Mouse (Mus musculus): ENCODE data around the gene Cox14. TPM values are rescaled to one million over a fixed set of nuclear protein-coding genes. Genes with fewer than 3 reads are reported as not detected.
"Not testable (repeated sequence)": the region's sequence is repeated elsewhere in the genome, so short reads cannot be mapped to it uniquely, and the experiment has no call there.

The Cox14 gene
- polyA plus RNA-seq, 1 experiment from 2014 or later: 180 TPM

GRCm38 (mm10) chr15:99719865-99720264, 5.6 kb upstream of the Cox14 start:
- 80% methylated on average over 8 of the region's 8 CpGs for WGBS
- no peak for ATAC-seq (ENCODE audit: low read depth)
- H3K27ac ChIP-seq (replicated peaks; ENCODE audit: low read depth, low read length): no peak overlapping the region
- H3K36me3 ChIP-seq (ENCODE audit: control insufficient read depth, insufficient read depth, low read length): 0 out of 2 replicates have a peak, but pooled peaks cover 10% of the 10 kb centered on the region
- H3K4me3 ChIP-seq (ENCODE audit: low read depth, low read length): no peak overlapping the region
- H3K9me3 ChIP-seq (ENCODE audit: control insufficient read depth, low read length): no peaks in the 10 kb centered on the region
- no peak overlapping the region for H3K9ac ChIP-seq (ENCODE audit: low read depth, low read length)
- H3K4me2 ChIP-seq (ENCODE audit: low read depth, low read length): no peak overlapping the region
- H3K27me3 ChIP-seq (replicated peaks; ENCODE audit: control insufficient read depth, insufficient read depth, low read length): no peaks in the 10 kb centered on the region
- H3K4me1 ChIP-seq (ENCODE audit: control insufficient read depth, insufficient read depth, low read length): peaks cover 8% of the 10 kb centered on the region; the same call in 1 of the 2 replicates
- no peak for DNase-seq (ENCODE audit: low spot score)

DNA sequence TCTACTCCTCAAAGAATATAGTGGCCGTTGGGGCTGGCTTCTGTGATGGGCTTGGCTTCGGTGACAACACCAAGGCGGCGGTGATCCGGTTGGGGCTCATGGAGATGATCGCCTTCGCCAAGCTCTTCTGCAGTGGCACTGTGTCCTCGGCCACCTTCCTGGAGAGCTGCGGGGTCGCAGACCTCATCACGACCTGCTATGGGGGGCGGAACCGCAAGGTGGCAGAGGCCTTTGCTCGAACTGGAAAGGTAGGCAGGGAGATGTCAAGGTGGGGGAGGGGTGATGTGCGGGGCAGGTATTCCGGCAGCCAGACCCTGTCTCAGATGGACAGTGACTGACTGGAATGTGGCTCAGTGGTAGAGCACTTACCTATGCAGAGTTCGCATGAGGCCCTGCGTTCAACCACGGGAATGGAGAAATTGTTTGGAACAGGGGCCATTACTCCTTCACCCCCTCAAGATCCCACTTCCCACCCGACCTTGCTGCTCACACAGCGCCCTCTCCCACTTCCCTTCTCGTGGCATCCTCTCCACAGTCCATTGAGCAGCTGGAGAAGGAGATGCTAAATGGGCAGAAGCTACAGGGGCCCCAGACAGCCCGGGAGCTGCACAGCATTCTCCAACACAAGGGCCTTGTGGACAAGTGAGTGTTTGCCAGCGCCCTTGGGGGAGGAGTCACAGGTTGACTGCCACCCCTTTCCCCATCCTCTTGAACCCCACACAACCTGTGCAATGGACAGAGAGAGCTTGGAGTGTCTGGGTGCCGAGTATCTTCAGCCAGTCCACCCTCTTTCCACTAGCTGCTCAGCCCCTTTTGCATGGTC, 3.3 kb upstream of the Cox14 start:
- Histone ChIP-seq H3K4me1 (ENCODE audit: control insufficient read depth, insufficient read depth, low read length) (peaks cover 12% of the 10 kb centered on the region), H3K9ac (ENCODE audit: low read depth, low read length) (no peak overlapping the region), H3K27me3 (replicated peaks; ENCODE audit: control insufficient read depth, insufficient read depth, low read length) (no peaks in the 10 kb centered on the region), H3K9me3 (ENCODE audit: control insufficient read depth, low read length) (no peaks in the 10 kb centered on the region), H3K36me3 (ENCODE audit: control insufficient read depth, insufficient read depth, low read length) (0 out of 2 replicates have a peak, but pooled peaks cover 4% of the 10 kb centered on the region), H3K4me3 (ENCODE audit: low read depth, low read length) (no peak overlapping the region), H3K27ac (replicated peaks; ENCODE audit: low read depth, low read length) (no peak overlapping the region), H3K4me2 (ENCODE audit: low read depth, low read length) (no peak overlapping the region)
- 80% methylated on average over 25 of the region's 25 CpGs for WGBS
- no peak for ATAC-seq (ENCODE audit: low read depth)
- no peak for DNase-seq (ENCODE audit: low spot score)

DNA sequence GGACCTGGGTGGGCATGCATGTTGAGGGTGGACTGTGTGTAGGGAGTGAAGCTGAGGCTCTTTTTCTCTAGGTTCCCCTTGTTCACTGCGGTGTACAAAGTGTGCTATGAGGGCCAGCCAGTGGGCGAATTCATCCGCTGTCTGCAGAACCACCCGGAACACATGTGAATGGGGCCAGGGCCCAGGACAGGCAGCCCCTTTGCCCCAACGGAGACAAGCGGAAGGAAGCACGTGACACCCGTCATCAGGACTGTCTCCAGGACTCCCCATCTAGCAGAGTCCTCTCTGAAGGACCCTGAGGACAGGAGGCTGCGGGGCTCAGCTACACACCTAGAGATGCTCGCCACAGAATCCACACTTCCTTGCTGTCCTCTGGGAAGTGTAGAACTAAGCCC, 2.3 kb upstream of the Cox14 start:
- Histone ChIP-seq H3K9me3 (ENCODE audit: control insufficient read depth, low read length) (no peaks in the 10 kb centered on the region), H3K4me3 (ENCODE audit: low read depth, low read length) (no peak overlapping the region), H3K9ac (ENCODE audit: low read depth, low read length) (no peak overlapping the region), H3K27me3 (replicated peaks; ENCODE audit: control insufficient read depth, insufficient read depth, low read length) (no peaks in the 10 kb centered on the region), H3K4me2 (ENCODE audit: low read depth, low read length) (no peak overlapping the region), H3K4me1 (ENCODE audit: control insufficient read depth, insufficient read depth, low read length) (peaks cover 12% of the 10 kb centered on the region), H3K36me3 (ENCODE audit: control insufficient read depth, insufficient read depth, low read length) (peaks cover 13% of the 10 kb centered on the region), H3K27ac (replicated peaks; ENCODE audit: low read depth, low read length) (no peak overlapping the region)
- no peak for DNase-seq (ENCODE audit: low spot score)
- no peak for ATAC-seq (ENCODE audit: low read depth)
- 44% methylated on average over 10 of the region's 10 CpGs for WGBS

DNA sequence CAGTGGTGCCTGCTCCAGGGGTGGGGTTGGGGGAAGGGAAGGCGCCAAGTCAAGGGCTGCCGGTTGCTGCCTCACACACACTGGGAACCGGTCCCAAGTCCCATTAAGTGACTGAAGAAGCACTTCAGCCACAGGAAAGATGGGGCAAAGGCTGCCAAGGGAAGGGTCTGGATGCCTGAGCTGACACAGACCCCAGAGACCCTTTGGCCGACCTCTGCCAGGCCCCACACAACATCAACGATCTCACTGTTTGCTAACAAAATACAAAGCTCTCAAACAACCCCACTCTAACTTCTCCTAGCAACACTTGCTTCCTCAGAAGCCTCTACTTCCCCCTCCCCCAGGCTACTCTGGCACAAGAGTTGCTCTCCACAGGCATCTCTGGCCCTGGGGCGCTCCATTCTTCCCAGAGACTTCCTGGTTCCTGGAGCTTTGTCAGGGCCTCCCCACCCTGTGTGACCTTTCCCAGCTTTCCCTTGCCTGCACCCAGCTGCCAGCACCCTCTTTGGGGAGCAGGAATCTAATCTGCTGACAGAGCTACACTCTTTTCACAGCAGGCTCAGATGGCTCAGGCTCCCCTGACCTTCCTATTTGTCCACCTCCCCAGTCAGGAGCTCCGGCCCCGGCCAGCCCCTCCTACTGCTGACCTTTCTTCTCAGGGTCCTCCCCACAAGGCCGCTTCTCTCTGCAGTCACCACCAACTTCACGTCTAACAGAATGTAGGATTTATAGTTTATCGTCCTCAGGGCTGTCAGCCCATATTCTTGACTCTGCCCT, 1.7 kb upstream of the Cox14 start:
- Histone ChIP-seq H3K27ac (replicated peaks; ENCODE audit: low read depth, low read length) (peak overlapping the region; percentile 28), H3K4me1 (ENCODE audit: control insufficient read depth, insufficient read depth, low read length) (peaks cover 12% of the 10 kb centered on the region), H3K9ac (ENCODE audit: low read depth, low read length) (no peak overlapping the region), H3K36me3 (ENCODE audit: control insufficient read depth, insufficient read depth, low read length) (peaks cover 19% of the 10 kb centered on the region), H3K4me3 (ENCODE audit: low read depth, low read length) (no peak overlapping the region), H3K27me3 (replicated peaks; ENCODE audit: control insufficient read depth, insufficient read depth, low read length) (no peaks in the 10 kb centered on the region), H3K9me3 (ENCODE audit: control insufficient read depth, low read length) (0 out of 2 replicates have a peak, but pooled peaks cover under 1% of the 10 kb centered on the region), H3K4me2 (ENCODE audit: low read depth, low read length) (peak overlapping the region; percentile 63)
- 18% methylated on average over 11 of the region's 11 CpGs for WGBS
- ATAC-seq (ENCODE audit: low read depth): no peak
- peak; percentile 49 for DNase-seq (ENCODE audit: low spot score)

DNA sequence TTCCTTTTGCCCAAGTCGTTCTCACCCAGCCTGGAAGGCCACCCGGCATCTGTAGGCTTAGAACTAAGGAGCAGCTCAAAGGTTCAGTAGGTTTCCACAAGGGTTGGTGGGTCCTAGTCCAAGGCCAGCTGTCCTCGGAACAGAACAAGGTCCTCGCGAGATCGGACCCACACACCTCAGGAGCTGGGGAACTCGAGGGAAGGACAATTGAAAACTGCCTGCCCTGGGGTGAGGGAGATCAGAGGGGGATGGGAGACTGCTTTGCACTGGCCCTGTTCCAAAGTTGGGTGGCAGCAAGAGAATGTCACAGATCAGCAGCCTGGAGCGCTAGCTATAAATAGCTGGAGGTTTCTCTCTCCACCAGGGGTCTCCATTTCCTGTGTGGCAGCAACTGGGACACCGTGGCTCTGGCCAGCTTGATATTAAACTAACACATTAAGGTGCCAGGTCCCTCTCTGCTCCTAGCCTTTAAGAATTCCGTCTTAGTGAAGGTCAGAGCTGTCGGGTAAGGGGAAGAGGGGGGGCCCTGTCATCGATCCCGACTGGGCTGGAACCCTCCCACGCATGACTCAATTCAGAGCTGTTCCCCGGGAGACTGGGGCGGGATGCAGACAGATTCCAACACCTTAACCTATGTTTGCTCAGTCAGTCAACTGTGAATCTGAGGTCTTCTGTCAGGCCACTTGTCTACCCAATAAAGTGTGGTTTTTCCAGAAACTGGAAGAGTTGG, 961 bp upstream of the Cox14 start:
- Histone ChIP-seq H3K9me3 (ENCODE audit: control insufficient read depth, low read length) (0 out of 2 replicates have a peak, but pooled peaks cover 6% of the 10 kb centered on the region), H3K27ac (replicated peaks; ENCODE audit: low read depth, low read length) (peak overlapping the region; percentile 28), H3K4me3 (ENCODE audit: low read depth, low read length) (peak overlapping the region; percentile 98), H3K27me3 (replicated peaks; ENCODE audit: control insufficient read depth, insufficient read depth, low read length) (no peaks in the 10 kb centered on the region), H3K9ac (ENCODE audit: low read depth, low read length) (peak overlapping the region; percentile 51; the same call in 1 of the 2 replicates), H3K4me2 (ENCODE audit: low read depth, low read length) (peak overlapping the region; percentile 63), H3K4me1 (ENCODE audit: control insufficient read depth, insufficient read depth, low read length) (peaks cover 12% of the 10 kb centered on the region), H3K36me3 (ENCODE audit: control insufficient read depth, insufficient read depth, low read length) (peaks cover 25% of the 10 kb centered on the region)
- 0 out of 2 replicates have a peak, but pooled peaks have one; percentile 14 for ATAC-seq (ENCODE audit: low read depth)
- DNase-seq (ENCODE audit: low spot score): peak; percentile 89
- 7% methylated on average over 16 of the region's 16 CpGs for WGBS

DNA sequence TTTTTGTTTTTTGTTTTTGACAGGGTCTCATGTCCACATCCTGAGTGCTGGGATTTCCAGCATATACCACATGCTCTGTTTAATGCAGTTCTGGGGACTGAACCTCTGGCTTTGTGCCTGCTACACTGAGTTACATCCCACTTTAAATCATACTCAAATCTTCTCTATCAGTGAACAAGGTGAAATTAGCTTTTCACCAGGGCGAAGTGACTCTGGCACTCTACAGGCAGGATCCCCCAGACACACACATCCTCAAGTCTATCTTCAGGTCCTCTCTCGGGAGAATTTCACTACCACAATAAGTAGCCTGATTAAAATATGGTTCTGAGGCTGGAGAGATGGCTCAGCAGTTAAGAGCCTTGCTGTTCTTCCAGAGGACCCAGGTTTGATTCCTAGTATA, 1.1 kb downstream of the Cox14 start:
- Histone ChIP-seq H3K27me3 (replicated peaks; ENCODE audit: control insufficient read depth, insufficient read depth, low read length) (no peaks in the 10 kb centered on the region), H3K9ac (ENCODE audit: low read depth, low read length) (peak overlapping the region; percentile 95), H3K9me3 (ENCODE audit: control insufficient read depth, low read length) (0 out of 2 replicates have a peak, but pooled peaks cover 6% of the 10 kb centered on the region), H3K36me3 (ENCODE audit: control insufficient read depth, insufficient read depth, low read length) (peaks cover 32% of the 10 kb centered on the region), H3K4me3 (ENCODE audit: low read depth, low read length) (peak overlapping the region; percentile 98), H3K4me1 (ENCODE audit: control insufficient read depth, insufficient read depth, low read length) (peaks cover 12% of the 10 kb centered on the region), H3K4me2 (ENCODE audit: low read depth, low read length) (peak overlapping the region; percentile 74), H3K27ac (replicated peaks; ENCODE audit: low read depth, low read length) (no peak overlapping the region)
- ATAC-seq (ENCODE audit: low read depth) (no peak), DNase-seq (ENCODE audit: low spot score) (no peak)
- 80% methylated on average over 2 of the region's 2 CpGs for WGBS

DNA sequence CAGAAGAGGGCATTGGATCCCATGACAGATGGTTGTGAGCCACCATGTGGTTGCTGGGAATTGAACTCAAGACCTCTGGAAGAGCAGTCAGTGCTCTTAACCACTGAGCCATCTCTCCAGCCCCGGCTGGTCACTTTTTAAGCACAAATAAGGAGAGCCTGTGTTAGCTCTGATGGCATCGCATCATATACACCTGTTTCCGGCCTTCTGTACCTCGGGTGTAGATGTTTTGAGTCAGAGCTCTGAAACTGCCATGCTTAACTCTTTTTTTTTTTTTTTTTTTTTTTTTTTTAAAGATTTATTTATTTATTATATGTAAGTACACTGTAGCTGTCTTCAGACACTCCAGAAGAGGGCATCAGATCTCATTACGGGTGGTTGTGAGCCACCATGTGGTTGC, 1.6 kb downstream of the Cox14 start:
- not testable (repeated sequence) for ATAC-seq (ENCODE audit: low read depth); H3K27ac ChIP-seq (replicated peaks; ENCODE audit: low read depth, low read length)

DNA sequence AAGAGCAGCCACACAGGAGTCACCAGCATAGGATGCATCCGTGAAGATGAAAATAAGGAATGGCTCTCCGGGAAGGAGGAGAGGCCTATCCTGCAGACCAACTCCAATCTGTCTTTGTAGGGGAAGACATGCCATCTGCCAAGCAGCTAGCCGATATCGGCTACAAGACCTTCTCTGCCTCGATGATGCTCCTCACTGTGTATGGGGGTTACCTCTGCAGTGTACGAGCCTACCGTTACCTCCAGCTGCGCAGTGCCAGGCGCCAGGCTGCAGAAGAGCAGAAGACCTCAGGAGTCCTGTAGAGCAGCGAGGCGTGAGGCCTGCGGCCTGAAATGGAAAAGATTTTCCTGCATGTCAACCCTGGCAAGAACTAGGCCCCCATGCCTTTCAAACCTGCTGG, 2.1 kb downstream of the Cox14 start:
- H3K9me3 ChIP-seq (ENCODE audit: control insufficient read depth, low read length): 0 out of 2 replicates have a peak, but pooled peaks cover 6% of the 10 kb centered on the region
- H3K4me2 ChIP-seq (ENCODE audit: low read depth, low read length): no peak overlapping the region
- 96% methylated on average over 12 of the region's 12 CpGs for WGBS
- H3K4me3 ChIP-seq (ENCODE audit: low read depth, low read length): no peak overlapping the region
- H3K27me3 ChIP-seq (replicated peaks; ENCODE audit: control insufficient read depth, insufficient read depth, low read length): no peaks in the 10 kb centered on the region
- peaks cover 41% of the 10 kb centered on the region for H3K36me3 ChIP-seq (ENCODE audit: control insufficient read depth, insufficient read depth, low read length)
- no peak overlapping the region for H3K27ac ChIP-seq (replicated peaks; ENCODE audit: low read depth, low read length)
- ATAC-seq (ENCODE audit: low read depth): no peak
- no peak for DNase-seq (ENCODE audit: low spot score)
- no peak overlapping the region for H3K9ac ChIP-seq (ENCODE audit: low read depth, low read length)
- peaks cover 12% of the 10 kb centered on the region for H3K4me1 ChIP-seq (ENCODE audit: control insufficient read depth, insufficient read depth, low read length)

More for the DNA sequence above, 1.6 kb downstream of the Cox14 start:
- not testable (repeated sequence) for H3K4me3 ChIP-seq (ENCODE audit: low read depth, low read length); H3K4me2 ChIP-seq (ENCODE audit: low read depth, low read length); H3K9me3 ChIP-seq (ENCODE audit: control insufficient read depth, low read length); H3K27me3 ChIP-seq (replicated peaks; ENCODE audit: control insufficient read depth, insufficient read depth, low read length); DNase-seq (ENCODE audit: low spot score); H3K9ac ChIP-seq (ENCODE audit: low read depth, low read length)
- 93% methylated on average over 4 of the region's 5 CpGs for WGBS
- Histone ChIP-seq H3K36me3 (ENCODE audit: control insufficient read depth, insufficient read depth, low read length) (peaks cover 37% of the 10 kb centered on the region), H3K4me1 (ENCODE audit: control insufficient read depth, insufficient read depth, low read length) (peaks cover 12% of the 10 kb centered on the region)
